ENCODE assay signal across 16 mouse cellular contexts in the genomic region with DNA sequence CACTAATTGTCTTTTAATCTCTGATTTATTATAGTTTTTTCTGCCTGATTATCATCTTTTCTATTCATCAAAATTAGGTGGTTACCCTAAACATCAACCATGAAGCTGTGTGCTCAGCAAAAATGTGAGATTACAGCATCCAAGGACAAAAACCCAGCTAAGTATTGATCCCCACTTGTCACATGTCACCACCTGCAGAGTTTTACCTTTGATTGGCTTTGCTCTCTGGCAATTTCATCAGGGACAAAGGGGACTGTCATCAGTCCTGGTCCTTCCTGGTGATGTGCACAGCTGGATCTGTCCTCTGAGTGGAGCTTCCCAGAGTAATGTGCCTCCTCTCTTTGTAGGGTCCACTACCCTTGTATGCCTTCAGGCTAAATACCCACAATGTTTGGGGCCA.
"Had no signal": no experiment of that assay in that cellular context is flagged by ENCODE, and none has a peak within 500 bp of the region (broad histone marks: within the 10 kb centered on the region; RNA-seq: fewer than 3 reads in every experiment).

No protein-coding gene starts in this region.

- DNase-seq: retina, postnatal 1 day; right cerebral cortex, adult 18-20 months; right cerebral cortex, postnatal 14 days; right cerebral cortex, postnatal 25 days; right cerebral cortex, postnatal 4 days; spleen, adult 18-20 months; thymus, adult 18-20 months; thymus, adult 2 months; thymus, postnatal 14 days; thymus, postnatal 25 days; thymus, postnatal 36 days; thymus, postnatal 4 days had no signal

- H3K9me3 ChIP-seq: neural tube, embryonic 13.5 days; neural tube, embryonic 15.5 days; stomach, embryonic 15.5 days had no signal

- H3K4me1 ChIP-seq: stomach, embryonic 15.5 days had no signal

- H3K4me3 ChIP-seq: neural tube, embryonic 13.5 days; neural tube, embryonic 15.5 days; stomach, embryonic 15.5 days had no signal

- H3K9ac ChIP-seq: neural tube, embryonic 13.5 days; neural tube, embryonic 15.5 days; stomach, embryonic 15.5 days had no signal

- H3K36me3 ChIP-seq: neural tube, embryonic 13.5 days; neural tube, embryonic 15.5 days; stomach, embryonic 15.5 days had no signal

- H3K27ac ChIP-seq: neural tube, embryonic 13.5 days; neural tube, embryonic 15.5 days; stomach, embryonic 15.5 days; stomach, postnatal 0 days had no signal

- H3K4me2 ChIP-seq: neural tube, embryonic 13.5 days; neural tube, embryonic 15.5 days; stomach, embryonic 15.5 days had no signal

- H3K27me3 ChIP-seq: neural tube, embryonic 13.5 days; neural tube, embryonic 15.5 days; stomach, embryonic 15.5 days had no signal
